Mouse (Mus musculus) stomach, embryonic 16.5 days (tissue): ENCODE results near the gene Pdp2. TPM values are rescaled to one million over a fixed set of nuclear protein-coding genes. Genes with fewer than 3 reads are reported as not detected.
"Not testable (repeated sequence)": the region's sequence is repeated elsewhere in the genome, so short reads cannot be mapped to it uniquely, and the experiment has no call there.

Experiments
- ATAC-seq: fragments of 200-750 bp; cut with Nextera tagmentation; 2 replicates; pipeline ENCODE4 v1.8.0; 2017; ENCODE audit warnings: moderate number of reproducible peaks, moderate TSS enrichment; ENCODE audit not compliant: insufficient read depth, low FRiP score
- H3K27ac ChIP-seq: fragments of 300-500 bp; sonication (generic); 2 replicates; pipeline ENCODE4 v1.5.1; 2014; ENCODE audit warnings: low read length
- H3K27me3 ChIP-seq: fragments of 300-500 bp; sonication (generic); 2 replicates; pipeline ENCODE4 v1.6.1; 2014; ENCODE audit warnings: low read length, control low read depth, mixed read lengths; ENCODE audit not compliant: control insufficient read depth, insufficient read depth
- H3K36me3 ChIP-seq: fragments of 300-500 bp; sonication (generic); 2 replicates; pipeline ENCODE4 v1.6.1; 2014; ENCODE audit warnings: low read length; ENCODE audit not compliant: control insufficient read depth, insufficient read depth
- H3K4me1 ChIP-seq: fragments of 300-500 bp; sonication (generic); 2 replicates; pipeline ENCODE4 v1.6.1; 2014; ENCODE audit warnings: low read length, control low read depth, mixed read lengths; ENCODE audit not compliant: control insufficient read depth, insufficient read depth
- H3K4me2 ChIP-seq: fragments of 300-500 bp; sonication (generic); 2 replicates; pipeline ENCODE4 v1.6.1; 2014; ENCODE audit warnings: low read depth, low read length, mixed read lengths
- H3K4me3 ChIP-seq: fragments of 300-500 bp; sonication (generic); replicated peaks from 2 replicates; pipeline ENCODE4 v1.5.1; 2014; ENCODE audit warnings: mild to moderate bottlenecking, low read length
- H3K9ac ChIP-seq: fragments of 300-500 bp; sonication (generic); 2 replicates; pipeline ENCODE4 v1.6.1; 2014; ENCODE audit warnings: low read length
- H3K9me3 ChIP-seq: fragments of 300-500 bp; sonication (generic); replicated peaks from 2 replicates; pipeline ENCODE4 v1.6.1; 2016; ENCODE audit warnings: low read length, control low read depth; ENCODE audit not compliant: control insufficient read depth
- whole genome bisulfite sequencing: fragments of 180-500 bp; shearing (Covaris S2); extraction: QIAGEN DNeasy Blood & Tissue Kit; methylation state at CpG from one replicate; pipeline ENCODE4 v1.1.7; 2014; 5-methylcytosine and 5-hydroxymethylcytosine counted together
- polyA plus RNA-seq: library from polyadenylated mRNA; unstranded; fragments of >200 nt; fragmentation: Nextera tagmentation; extraction: Ambion mirVana; gene quantifications from 2 replicates; pipeline ENCODE4 v1.2.1, GENCODE M21; 2015

Pdp2 gene
- polyA plus RNA-seq, 1 experiment from 2014 or later, result 13.3 TPM

DNA sequence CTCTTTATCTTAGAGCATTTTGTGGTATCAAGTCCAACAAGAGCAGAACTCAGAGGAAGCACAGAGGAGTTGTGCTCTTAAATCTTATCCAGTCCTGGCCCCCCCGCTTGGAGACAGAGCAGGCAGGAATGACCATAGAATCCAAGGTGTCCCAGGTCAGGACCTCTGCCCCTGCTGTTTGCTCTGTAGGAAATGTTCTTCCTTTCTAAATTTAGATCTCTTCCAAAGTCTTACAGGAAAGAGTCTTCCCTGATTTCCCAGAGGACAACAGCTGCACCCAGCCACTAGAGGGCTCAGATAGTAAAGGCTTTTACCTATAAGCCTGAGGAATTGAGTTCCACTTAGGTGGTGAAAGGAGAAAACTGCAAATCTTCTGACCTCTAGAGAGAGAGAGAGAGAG is 21.7 kb upstream of the Pdp2 start:
- no peak overlapping the region for H3K9ac ChIP-seq
- no peak for ATAC-seq
- H3K4me2 ChIP-seq, result no peak overlapping the region
- no peak overlapping the region for H3K27ac ChIP-seq
- H3K36me3 ChIP-seq, result no peaks in the 10 kb centered on the region
- H3K27me3 ChIP-seq, result 0 out of 2 replicates have a peak, but pooled peaks cover 2% of the 10 kb centered on the region
- WGBS, result 36% methylated on average over 1 of the region's 1 CpGs
- no peaks in the 10 kb centered on the region; the same call in 1 of the 2 replicates for H3K4me1 ChIP-seq
- no peak overlapping the region for H3K4me3 ChIP-seq
- no peaks in the 10 kb centered on the region for H3K9me3 ChIP-seq

DNA sequence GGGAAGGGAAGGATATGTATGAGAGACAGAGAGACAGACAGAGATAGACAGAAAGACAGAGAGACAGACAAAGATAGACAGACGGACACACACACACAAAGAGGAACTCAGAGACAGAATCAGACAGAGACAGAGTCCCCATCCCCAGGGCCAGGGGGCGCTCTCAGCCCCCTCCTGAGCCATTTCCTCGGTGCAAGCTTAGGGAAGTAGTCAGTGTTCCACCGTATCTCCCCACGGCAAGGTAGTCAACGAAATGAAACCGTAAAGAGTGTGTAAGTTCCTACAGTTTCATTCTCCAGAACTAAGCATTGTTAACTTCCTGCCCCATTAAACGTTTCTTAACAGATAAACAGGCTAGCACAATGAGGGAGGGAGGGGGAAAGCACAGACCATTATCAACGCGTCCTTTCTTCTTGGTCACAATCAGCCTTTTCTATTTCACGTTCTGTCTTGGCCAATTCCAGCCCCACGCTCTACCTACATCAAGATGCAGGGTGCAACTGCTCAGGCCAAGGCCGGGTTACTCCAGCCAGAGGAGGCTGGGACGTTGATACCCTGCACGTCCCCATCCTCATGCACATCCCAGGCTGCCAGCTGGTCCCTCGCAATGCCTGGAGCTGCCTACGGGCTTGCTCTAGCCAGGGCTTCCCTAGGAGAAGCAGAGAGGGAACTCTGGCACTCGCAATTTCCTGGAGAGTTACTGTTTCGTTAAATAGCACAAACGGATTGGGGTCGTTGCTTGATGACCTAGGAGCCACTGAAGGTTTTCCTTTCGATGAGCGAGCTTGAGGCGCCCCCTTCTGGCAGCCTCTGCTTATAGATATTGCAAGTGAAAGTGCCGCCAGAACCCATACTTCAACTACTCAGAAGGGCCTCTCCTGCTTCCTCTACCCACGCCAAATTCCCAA is 20.6 kb upstream of the Pdp2 start:
- no peaks in the 10 kb centered on the region for H3K4me1 ChIP-seq
- WGBS, result 7% methylated on average over 26 of the region's 26 CpGs
- H3K36me3 ChIP-seq, result no peaks in the 10 kb centered on the region
- H3K9me3 ChIP-seq, result no peaks in the 10 kb centered on the region
- H3K27ac ChIP-seq, result no peak overlapping the region
- H3K4me2 ChIP-seq, result peak overlapping the region; percentile 96
- ATAC-seq, result peak; percentile 76; the same call in 1 of the 2 replicates
- peak overlapping the region; percentile 52 for H3K4me3 ChIP-seq
- H3K9ac ChIP-seq, result peak overlapping the region; percentile 64
- H3K27me3 ChIP-seq, result 0 out of 2 replicates have a peak, but pooled peaks cover 2% of the 10 kb centered on the region

DNA sequence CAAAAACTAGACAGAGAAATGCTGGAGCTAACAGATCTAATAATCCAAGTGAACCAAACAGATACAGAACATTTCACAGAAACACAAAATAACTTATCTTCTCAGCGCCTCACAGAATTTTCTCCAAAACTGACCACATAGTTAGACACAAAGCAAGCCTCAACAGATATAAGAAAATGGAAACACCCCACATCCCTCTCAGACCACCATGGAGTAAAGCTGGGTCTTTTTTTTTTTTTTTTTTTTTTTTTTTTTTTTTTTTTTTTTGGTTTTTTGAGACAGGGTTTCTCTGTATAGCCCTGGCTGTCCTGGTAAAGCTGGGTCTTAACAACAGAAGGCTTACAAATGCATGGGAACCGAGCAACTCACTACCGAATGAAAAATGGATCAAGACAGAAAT is 14.4 kb upstream of the Pdp2 start:
- Histone ChIP-seq H3K4me2 (no peak overlapping the region), H3K27ac (no peak overlapping the region), H3K9me3 (no peaks in the 10 kb centered on the region), H3K4me3 (no peak overlapping the region), H3K4me1 (no peaks in the 10 kb centered on the region), H3K9ac (no peak overlapping the region), H3K36me3 (no peaks in the 10 kb centered on the region), H3K27me3 (no peaks in the 10 kb centered on the region)
- no peak for ATAC-seq
- 80% methylated on average over 3 of the region's 3 CpGs for WGBS

DNA sequence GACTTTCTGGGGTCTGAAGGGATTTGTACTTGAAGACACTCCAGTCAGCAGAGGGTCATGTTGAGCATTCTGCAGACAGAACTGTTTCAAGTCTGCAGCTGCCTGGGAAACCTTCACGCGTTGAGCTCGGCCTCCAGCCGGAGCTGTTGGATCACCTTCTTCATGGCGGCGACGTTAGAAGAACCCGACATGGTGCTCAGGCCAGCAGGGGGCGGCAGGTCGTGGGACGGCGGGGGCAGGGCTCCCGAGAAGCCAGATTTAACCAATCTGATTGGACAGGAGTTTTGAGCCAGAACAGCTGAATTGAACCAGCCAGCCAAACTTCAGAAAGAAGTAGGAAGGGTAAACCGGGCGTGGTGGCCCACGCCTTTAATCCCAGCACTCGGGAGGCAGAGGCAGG is 13.6 kb upstream of the Pdp2 start:
- H3K27me3 ChIP-seq, H3K9me3 ChIP-seq, ATAC-seq, H3K27ac ChIP-seq, H3K4me2 ChIP-seq, H3K4me3 ChIP-seq, H3K36me3 ChIP-seq, H3K4me1 ChIP-seq, H3K9ac ChIP-seq: not testable (repeated sequence)
- WGBS, result 79% methylated on average over 17 of the region's 17 CpGs

DNA sequence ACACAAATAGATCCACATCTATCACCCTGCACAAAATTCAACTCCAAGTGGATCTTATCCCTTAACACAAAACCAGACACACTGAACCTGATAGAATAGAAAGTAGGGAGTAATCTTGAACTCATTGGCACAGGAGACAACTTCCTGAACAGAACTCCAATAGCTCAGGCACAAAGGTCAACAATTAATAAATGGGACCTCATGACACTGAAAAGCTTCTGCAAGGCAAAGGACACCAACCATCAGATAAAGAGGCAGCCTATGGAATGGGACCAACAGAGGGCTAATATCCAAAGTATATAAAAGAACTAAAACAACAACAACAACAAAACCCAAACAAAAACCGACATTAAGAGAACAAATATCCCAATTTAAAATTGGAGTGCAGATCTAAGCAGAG is 6.7 kb upstream of the Pdp2 start:
- no peak for ATAC-seq
- 47% methylated on average over 1 of the region's 1 CpGs for WGBS
- no peaks in the 10 kb centered on the region for H3K9me3 ChIP-seq
- no peak overlapping the region for H3K4me3 ChIP-seq
- no peak overlapping the region for H3K4me2 ChIP-seq
- H3K27me3 ChIP-seq, result no peaks in the 10 kb centered on the region
- no peaks in the 10 kb centered on the region for H3K4me1 ChIP-seq
- no peaks in the 10 kb centered on the region for H3K36me3 ChIP-seq
- H3K9ac ChIP-seq, result no peak overlapping the region
- H3K27ac ChIP-seq, result no peak overlapping the region

DNA sequence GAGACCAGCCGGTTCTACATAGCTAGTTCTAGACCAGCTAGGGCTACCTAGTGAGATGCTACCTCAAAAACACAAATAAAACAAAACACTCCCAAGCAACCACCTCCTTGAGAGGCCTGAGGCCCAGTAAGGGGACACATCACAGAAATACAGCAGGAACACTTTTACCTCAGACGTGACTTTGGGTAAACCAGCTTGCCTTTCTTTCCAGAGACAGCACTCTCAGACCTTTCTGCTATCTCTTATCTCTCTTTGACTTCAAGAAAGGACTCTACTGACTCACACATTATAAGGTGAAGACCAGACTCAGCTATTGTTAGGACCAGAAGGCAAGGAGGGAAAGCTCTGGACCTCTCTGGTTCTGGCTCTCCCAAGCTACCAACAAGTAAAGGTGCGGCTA is 967 bp upstream of the Pdp2 start:
- Histone ChIP-seq H3K9me3 (no peaks in the 10 kb centered on the region), H3K4me3 (no peak overlapping the region), H3K27ac (no peak overlapping the region), H3K27me3 (no peaks in the 10 kb centered on the region), H3K4me2 (no peak overlapping the region), H3K36me3 (peaks cover 14% of the 10 kb centered on the region), H3K4me1 (peaks cover 9% of the 10 kb centered on the region; the same call in 1 of the 2 replicates), H3K9ac (no peak overlapping the region)
- 89% methylated on average over 3 of the region's 3 CpGs for WGBS
- no peak for ATAC-seq

DNA sequence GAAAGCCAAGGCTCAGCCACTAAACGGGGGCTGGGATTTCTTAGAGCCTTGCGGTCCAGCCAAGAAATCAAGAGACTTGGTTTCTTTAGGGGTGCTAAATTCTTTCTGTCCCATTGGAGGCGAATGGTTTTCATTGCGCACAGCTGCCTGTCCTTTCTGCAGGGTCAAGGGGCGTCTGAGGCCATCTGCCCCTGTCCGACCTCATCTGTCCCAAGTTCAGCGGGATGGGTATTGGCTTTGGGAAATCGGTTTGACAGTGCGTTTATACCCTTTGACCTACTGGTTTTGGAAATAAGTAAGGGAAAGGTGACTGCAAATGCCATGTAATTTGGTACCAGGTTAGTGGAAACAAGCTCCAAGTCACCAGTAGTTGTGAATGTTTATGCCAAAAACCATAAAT is 605 bp downstream of the Pdp2 start:
- WGBS, result 5% methylated on average over 9 of the region's 9 CpGs
- Histone ChIP-seq H3K4me2 (peak overlapping the region; percentile 77), H3K9me3 (no peaks in the 10 kb centered on the region), H3K4me1 (peaks cover 9% of the 10 kb centered on the region; the same call in 1 of the 2 replicates), H3K27ac (peak overlapping the region; percentile 87), H3K9ac (peak overlapping the region; percentile 77), H3K27me3 (no peaks in the 10 kb centered on the region), H3K36me3 (peaks cover 14% of the 10 kb centered on the region), H3K4me3 (peak overlapping the region; percentile 79)
- ATAC-seq, result no peak

DNA sequence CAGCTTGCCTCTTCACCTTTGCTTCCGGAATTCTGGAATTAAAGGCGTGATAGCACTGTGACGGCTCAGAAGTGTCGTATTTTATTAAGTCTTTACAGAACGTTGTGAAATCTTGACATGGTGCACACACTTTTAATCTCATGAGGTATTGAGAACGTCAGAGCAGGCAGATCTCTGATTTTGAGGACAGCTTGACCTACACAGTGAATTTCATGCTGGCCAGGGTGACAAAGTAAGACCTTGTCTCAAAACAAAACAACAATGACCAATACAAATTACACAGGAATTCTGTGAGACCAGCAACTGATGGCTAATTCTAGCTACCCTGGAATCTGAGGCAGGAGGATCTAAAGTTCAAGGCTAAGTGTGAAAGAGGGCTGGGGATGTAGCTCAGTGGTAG is 1.3 kb downstream of the Pdp2 start:
- no peaks in the 10 kb centered on the region for H3K9me3 ChIP-seq
- no peak for ATAC-seq
- H3K4me2 ChIP-seq, result peak overlapping the region; percentile 77
- H3K36me3 ChIP-seq, result peaks cover 14% of the 10 kb centered on the region
- H3K27ac ChIP-seq, result no peak overlapping the region
- no peak overlapping the region for H3K4me3 ChIP-seq
- H3K9ac ChIP-seq, result no peak overlapping the region
- peaks cover 10% of the 10 kb centered on the region; the same call in 1 of the 2 replicates for H3K4me1 ChIP-seq
- 54% methylated on average over 6 of the region's 6 CpGs for WGBS
- no peaks in the 10 kb centered on the region for H3K27me3 ChIP-seq

DNA sequence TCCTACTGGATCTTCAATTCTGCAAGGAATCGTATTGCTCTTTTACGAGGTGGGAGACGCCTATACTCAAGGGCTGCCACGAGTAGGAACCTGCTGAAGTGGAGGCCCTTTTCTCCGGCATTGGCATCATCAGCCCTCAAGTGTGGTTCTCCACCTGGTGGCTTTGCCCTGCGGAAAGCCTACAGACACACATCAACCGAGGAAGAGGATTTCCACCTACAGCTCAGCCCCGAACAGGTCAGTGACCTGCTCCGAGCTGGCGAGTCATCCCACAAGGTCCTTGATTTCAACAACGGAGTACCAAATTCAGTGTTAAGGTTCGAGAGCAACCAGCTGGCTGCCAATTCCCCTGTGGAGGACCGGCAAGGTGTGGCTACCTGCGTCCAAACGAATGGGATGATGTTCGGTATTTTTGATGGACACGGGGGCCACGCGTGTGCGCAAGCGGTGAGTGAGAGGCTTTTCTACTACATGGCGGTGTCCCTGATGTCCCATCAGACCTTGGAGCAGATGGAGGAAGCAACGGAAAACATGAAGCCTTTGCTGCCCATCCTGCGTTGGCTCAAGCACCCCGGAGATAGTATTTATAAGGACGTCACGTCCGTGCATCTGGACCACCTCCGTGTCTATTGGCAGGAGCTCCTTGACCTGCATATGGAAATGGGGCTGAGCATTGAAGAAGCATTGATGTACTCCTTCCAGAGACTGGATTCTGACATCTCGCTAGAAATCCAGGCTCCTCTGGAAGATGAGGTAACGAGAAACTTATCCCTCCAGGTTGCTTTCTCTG is 2.5 kb downstream of the Pdp2 start:
- no peaks in the 10 kb centered on the region for H3K9me3 ChIP-seq
- no peak overlapping the region for H3K4me2 ChIP-seq
- peaks cover 14% of the 10 kb centered on the region; the same call in 1 of the 2 replicates for H3K4me1 ChIP-seq
- whole genome bisulfite sequencing, result 95% methylated on average over 31 of the region's 31 CpGs
- H3K4me3 ChIP-seq, result no peak overlapping the region
- peaks cover 14% of the 10 kb centered on the region for H3K36me3 ChIP-seq
- no peak overlapping the region for H3K27ac ChIP-seq
- no peak for ATAC-seq
- no peak overlapping the region for H3K9ac ChIP-seq
- no peaks in the 10 kb centered on the region for H3K27me3 ChIP-seq
